8 mouse cellular contexts compared by ENCODE assay signal in genomic region chr2:147184071-147184990, GRCm38 (mm10). TPM values are rescaled to one million over a fixed set of nuclear protein-coding genes. Genes with fewer than 3 reads are reported as not detected.
DNase-seq lines count a peak whose midpoint lies in the region; ATAC-seq and TF ChIP-seq lines count a peak whose summit lies in the region.

No protein-coding gene starts in this region.

- no peak for TF ChIP-seq CTCF in intestine, postnatal 0 days (IDR thresholded peaks at IDR 0.05; ENCODE audit: low read depth)

- peak overlapping the region; percentile 61 for H3K4me2 ChIP-seq in intestine, postnatal 0 days (replicated peaks; ENCODE audit: low read depth)
- peak overlapping the region; percentile 19; the same call in 1 of the 2 replicates for H3K4me2 ChIP-seq in neural tube, embryonic 14.5 days (ENCODE audit: low read depth, low read length)

- H3K27me3 ChIP-seq in embryonic facial prominence, embryonic 10.5 days (replicated peaks; ENCODE audit: low read depth, poor library complexity, severe bottlenecking), result peaks cover 100% of the 10 kb centered on the region
- peaks cover 96% of the 10 kb centered on the region for H3K27me3 ChIP-seq in intestine, postnatal 0 days (replicated peaks; ENCODE audit: control insufficient read depth, insufficient read depth, low read length)
- H3K27me3 ChIP-seq in neural tube, embryonic 14.5 days (ENCODE audit: control insufficient read depth, insufficient read depth, low read length), result peaks cover 69% of the 10 kb centered on the region

- intact Hi-C loops in left cerebral cortex, postnatal 14 days (cut with DNase I), result loop anchor here (2.0 to 10.0 kb wide), 6 partner anchors 102 to 850 kb away; partner anchors contain the start of gene Pax1

- no peak overlapping the region for H3K9ac ChIP-seq in intestine, postnatal 0 days (ENCODE audit: low read depth, low read length)
- H3K9ac ChIP-seq in neural tube, embryonic 14.5 days (replicated peaks; ENCODE audit: low read depth, low read length), result peak overlapping the region; percentile 37; the same call in 1 of the 2 replicates

- under 1% methylated on average over 65 of the region's 65 CpGs for WGBS in embryonic facial prominence, embryonic 10.5 days
- WGBS in intestine, postnatal 0 days, result 1% methylated on average over 61 of the region's 65 CpGs
- WGBS in neural tube, embryonic 14.5 days, result under 1% methylated on average over 62 of the region's 65 CpGs

- peaks cover 33% of the 10 kb centered on the region for H3K4me1 ChIP-seq in embryonic facial prominence, embryonic 10.5 days
- no peaks in the 10 kb centered on the region for H3K4me1 ChIP-seq in intestine, postnatal 0 days (replicated peaks; ENCODE audit: control insufficient read depth, insufficient read depth, low read length)
- H3K4me1 ChIP-seq in neural tube, embryonic 14.5 days (ENCODE audit: control insufficient read depth, insufficient read depth, low read length), result no peaks in the 10 kb centered on the region; the same call in 1 of the 2 replicates

- ATAC-seq in intestine, postnatal 0 days, result no peak
- ATAC-seq in neural tube, embryonic 14.5 days (ENCODE audit: low read depth), result no peak

- no peaks in the 10 kb centered on the region for H3K9me3 ChIP-seq in embryonic facial prominence, embryonic 10.5 days
- no peaks in the 10 kb centered on the region for H3K9me3 ChIP-seq in intestine, postnatal 0 days (ENCODE audit: control insufficient read depth)
- no peaks in the 10 kb centered on the region for H3K9me3 ChIP-seq in neural tube, embryonic 14.5 days (ENCODE audit: control insufficient read depth, low read length)

- H3K27ac ChIP-seq in embryonic facial prominence, embryonic 10.5 days (replicated peaks), result peak overlapping the region; percentile 55
- no peak overlapping the region for H3K27ac ChIP-seq in intestine, postnatal 0 days (ENCODE audit: low read depth, low read length)
- 0 out of 2 replicates have a peak overlapping the region, but pooled peaks have one; percentile 22 for H3K27ac ChIP-seq in neural tube, embryonic 14.5 days (ENCODE audit: low read depth, low read length)

- peak; percentile 22 to 35 for DNase-seq in layer of hippocampus, postnatal 10 days (ENCODE audit: low spot score in 2 of 2)
- no peak for DNase-seq in layer of hippocampus, postnatal 25 days (ENCODE audit: extremely low spot score in 1 of 2, low spot score in 1 of 2)
- DNase-seq in embryonic facial prominence, embryonic 10.5 days (ENCODE audit: low spot score), result peak; percentile 59
- DNase-seq in left cerebral cortex, postnatal 14 days (ENCODE audit: low spot score in 2 of 2), result no peak
- no peak for DNase-seq in kidney, postnatal 10 days
- no peak for DNase-seq in cerebellum, postnatal 36 days

- H3K4me3 ChIP-seq in embryonic facial prominence, embryonic 10.5 days, result peak overlapping the region; percentile 49
- peak overlapping the region; percentile 32 for H3K4me3 ChIP-seq in intestine, postnatal 0 days (ENCODE audit: low read depth, low read length)
- peak overlapping the region; percentile 16 for H3K4me3 ChIP-seq in neural tube, embryonic 14.5 days (ENCODE audit: low read depth, low read length)

- no peaks in the 10 kb centered on the region for H3K36me3 ChIP-seq in embryonic facial prominence, embryonic 10.5 days (replicated peaks)
- no peaks in the 10 kb centered on the region for H3K36me3 ChIP-seq in intestine, postnatal 0 days (ENCODE audit: control insufficient read depth, insufficient read depth)
- no peaks in the 10 kb centered on the region for H3K36me3 ChIP-seq in neural tube, embryonic 14.5 days (ENCODE audit: control insufficient read depth, insufficient read depth, low read length)

RNA-seq across cellular contexts. Expression of gene Nkx2-2, which starts 9.7 kb away (rescaled TPM):
- 10 to 100 TPM; 11.7 to 15.4 TPM for total RNA-seq in layer of hippocampus, postnatal 10 days (2021)
- total RNA-seq in layer of hippocampus, postnatal 25 days (2021), result 1 to 10 TPM; 8.9 to 9.5 TPM
- 1.2 and 2.8 TPM in 2 replicates for polyA plus RNA-seq in embryonic facial prominence, embryonic 10.5 days (2016; fragmentation: Nextera tagmentation; extraction: Ambion mirVana)
- polyA plus RNA-seq in intestine, postnatal 0 days (2015; fragmentation: Nextera tagmentation; extraction: Ambion mirVana), result 1.3 and 1.4 TPM in 2 replicates
- polyA plus RNA-seq in neural tube, embryonic 14.5 days (2014; fragmentation: Nextera tagmentation; extraction: Ambion mirVana), result 6.5 and 8.4 TPM in 2 replicates
- 10 to 100 TPM in 1 of 2 experiments, 1 to 10 TPM in 1; 9.5 to 11.1 TPM for total RNA-seq in left cerebral cortex, postnatal 14 days (2021)

Comparison
In these comparisons a context has a peak if more than half of its experiments do, and no peak if none do; other contexts are left out.
1. DNase-seq: peak in layer of hippocampus, postnatal 10 days (2 of 2) and embryonic facial prominence, embryonic 10.5 days (single experiment); none in layer of hippocampus, postnatal 25 days (0 of 2), left cerebral cortex, postnatal 14 days (0 of 2), kidney, postnatal 10 days (single experiment) and cerebellum, postnatal 36 days (0 of 2).
2. Peak in every context shown above with its lines, with median percentiles within 50 percentile points of each other: H3K4me3 ChIP-seq.